Mouse (Mus musculus) liver, adult 2 months (tissue): Measurements from ENCODE around the gene Krt8. TPM values are rescaled to one million over a fixed set of nuclear protein-coding genes. Genes with fewer than 3 reads are reported as not detected.
A peak's percentile ranks its signal among the peaks of the same experiment; 100 is the strongest.
"Not testable (repeated sequence)": the region's sequence is repeated elsewhere in the genome, so short reads cannot be mapped to it uniquely, and the experiment has no call there.

Experiments used
- DNase-seq: peaks from one replicate; pipeline ENCODE4 v3.0.0-alpha.2; 2011; ENCODE audit warnings: low read depth, low spot score; ENCODE audit errors: extremely low read depth
- H3K27ac ChIP-seq: fragments of 200-500 bp; replicated peaks from 2 replicates; pipeline ENCODE4 v1.5.1; 2012; ENCODE audit warnings: low read depth, mild to moderate bottlenecking, control low read depth, inconsistent platforms, low read length; ENCODE audit not compliant: insufficient read depth
- H3K27me3 ChIP-seq: fragments of 200-500 bp; 2 replicates; pipeline ENCODE4 v1.6.1; 2012; ENCODE audit warnings: mild to moderate bottlenecking, moderate library complexity, low read length, inconsistent platforms; ENCODE audit not compliant: control insufficient read depth, insufficient read depth
- H3K36me3 ChIP-seq: fragments of 200-500 bp; 2 replicates; pipeline ENCODE4 v1.6.1; 2012; ENCODE audit warnings: low read length, inconsistent platforms; ENCODE audit not compliant: control insufficient read depth, insufficient read depth
- H3K4me1 ChIP-seq: fragments of 200-500 bp; 2 replicates; pipeline ENCODE4 v1.6.1; 2011; ENCODE audit warnings: low read length; ENCODE audit not compliant: control insufficient read depth, insufficient read depth
- H3K4me3 ChIP-seq: fragments of 200-500 bp; 2 replicates; pipeline ENCODE4 v1.5.1; 2011; ENCODE audit warnings: low read depth, mild to moderate bottlenecking, control low read depth, low read length, moderate library complexity; ENCODE audit not compliant: insufficient read depth
- H3K79me2 ChIP-seq: fragments of 200-500 bp; 2 replicates; pipeline ENCODE4 v1.6.1; 2012; ENCODE audit warnings: inconsistent platforms, mild to moderate bottlenecking, low read length, moderate library complexity; ENCODE audit not compliant: control insufficient read depth, insufficient read depth
- H3K9ac ChIP-seq: fragments of 200-500 bp; 2 replicates; pipeline ENCODE4 v1.6.1; 2012; ENCODE audit warnings: low read depth, mild to moderate bottlenecking, control low read depth, inconsistent platforms, low read length
- CTCF ChIP-seq: fragments of 200-500 bp; IDR thresholded peaks from 2 replicates; pipeline ENCODE4 v1.5.1; 2011; ENCODE audit warnings: low read depth, low read length, control low read depth
- POLR2A ChIP-seq: fragments of 200-500 bp; IDR thresholded peaks from 2 replicates; pipeline ENCODE4 v1.6.1; 2011; ENCODE audit warnings: low read length, control low read depth; ENCODE audit not compliant: insufficient read depth; ENCODE audit errors: extremely low read depth
- WGBS: fragments of 180-500 bp; shearing (Covaris S2); methylation state at CpG from one replicate; pipeline ENCODE4 v1.1.7; 2018; 5-methylcytosine and 5-hydroxymethylcytosine counted together
- polyA plus RNA-seq: library from polyadenylated mRNA; depleted of rRNA; stranded (reverse); fragments of >200 nt; gene quantifications from 2 replicates; pipeline ENCODE4 v1.2.3, GENCODE M21; 2012
- total RNA-seq: library from RNA; depleted of rRNA; stranded (reverse); fragments of >200 nt; gene quantifications from 2 replicates; pipeline ENCODE4 v1.2.3, GENCODE M21; 2014

Gene Krt8
- total and polyA plus RNA-seq, 2 experiments, result 155 to 251 TPM

- TF ChIP-seq POLR2A (no peak), CTCF (no peak)
- Histone ChIP-seq H3K36me3 (peaks cover 21% of the 10 kb centered on the region), H3K79me2 (no peaks in the 10 kb centered on the region), H3K9ac (no peak overlapping the region), H3K27ac (no peak overlapping the region), H3K4me1 (peaks cover 4% of the 10 kb centered on the region; the same call in 1 of the 2 replicates), H3K4me3 (no peak overlapping the region), H3K27me3 (no peaks in the 10 kb centered on the region)
- 87% methylated on average over 11 of the region's 11 CpGs for WGBS
- DNase-seq, result no peak
Measured at GRCm38 (mm10) chr15:101999156-101999555, 5.1 kb downstream of the Krt8 start.

GRCm38 (mm10) chr15:101996450-101997078 lies 7.7 kb downstream of the Krt8 start:
- H3K27ac ChIP-seq, H3K27me3 ChIP-seq, H3K4me3 ChIP-seq, H3K9ac ChIP-seq, DNase-seq, H3K79me2 ChIP-seq, H3K4me1 ChIP-seq: not testable (repeated sequence)
- 95% methylated on average over 11 of the region's 11 CpGs for WGBS
- H3K36me3 ChIP-seq, result peaks cover 21% of the 10 kb centered on the region

GRCm38 (mm10) chr15:101995484-101996236 lies 8.6 kb downstream of the Krt8 start:
- Histone ChIP-seq H3K36me3 (peaks cover 16% of the 10 kb centered on the region), H3K9ac (no peak overlapping the region), H3K27me3 (no peaks in the 10 kb centered on the region), H3K4me1 (no peaks in the 10 kb centered on the region), H3K79me2 (no peaks in the 10 kb centered on the region), H3K27ac (no peak overlapping the region), H3K4me3 (no peak overlapping the region)
- TF ChIP-seq CTCF, result no peak
- no peak for TF ChIP-seq POLR2A
- 86% methylated on average over 4 of the region's 4 CpGs for WGBS
- DNase-seq, result peak; percentile 46

- Histone ChIP-seq H3K4me1 (no peaks in the 10 kb centered on the region), H3K27ac (no peak overlapping the region), H3K4me3 (no peak overlapping the region), H3K27me3 (no peaks in the 10 kb centered on the region), H3K79me2 (no peaks in the 10 kb centered on the region), H3K9ac (no peak overlapping the region), H3K36me3 (peaks cover 13% of the 10 kb centered on the region)
- WGBS, result 50% methylated on average over 6 of the region's 6 CpGs
- no peak for DNase-seq
- no peak for TF ChIP-seq POLR2A
- no peak for TF ChIP-seq CTCF
Measured at GRCm38 (mm10) chr15:101994365-101994764, 9.9 kb downstream of the Krt8 start.

GRCm38 (mm10) chr15:101990946-101991345 lies 13.3 kb downstream of the Krt8 start:
- no peak overlapping the region for H3K4me3 ChIP-seq
- no peak overlapping the region for H3K9ac ChIP-seq
- no peak for TF ChIP-seq CTCF
- TF ChIP-seq POLR2A, result no peak
- DNase-seq, result no peak
- H3K4me1 ChIP-seq, result no peaks in the 10 kb centered on the region
- H3K79me2 ChIP-seq, result no peaks in the 10 kb centered on the region
- H3K36me3 ChIP-seq, result no peaks in the 10 kb centered on the region
- no peaks in the 10 kb centered on the region for H3K27me3 ChIP-seq
- WGBS, result 80% methylated on average over 6 of the region's 6 CpGs
- H3K27ac ChIP-seq, result no peak overlapping the region

GRCm38 (mm10) chr15:101988714-101989113 lies 15.6 kb downstream of the Krt8 start:
- no peaks in the 10 kb centered on the region for H3K27me3 ChIP-seq
- H3K9ac ChIP-seq, result no peak overlapping the region
- no peak overlapping the region for H3K27ac ChIP-seq
- no peaks in the 10 kb centered on the region for H3K79me2 ChIP-seq
- WGBS, result 80% methylated on average over 8 of the region's 8 CpGs
- H3K4me3 ChIP-seq, result no peak overlapping the region
- peak; percentile 35 for TF ChIP-seq CTCF
- no peak for TF ChIP-seq POLR2A
- H3K36me3 ChIP-seq, result no peaks in the 10 kb centered on the region
- H3K4me1 ChIP-seq, result no peaks in the 10 kb centered on the region
- no peak for DNase-seq
